Mouse (Mus musculus) thymus, adult 2 months (tissue): ENCODE measurements around the gene Medag. TPM values are rescaled to one million over a fixed set of nuclear protein-coding genes. Genes with fewer than 3 reads are reported as not detected.

Experiments used
- DNase-seq: peaks from one replicate; pipeline ENCODE4 v3.0.0; 2021
- H3K27ac ChIP-seq: fragments of 200-500 bp; 2 replicates; pipeline ENCODE4 v1.5.1; 2012; ENCODE audit warnings: low read length, control low read depth; ENCODE audit not compliant: control insufficient read depth, insufficient read depth
- H3K27me3 ChIP-seq: fragments of 200-500 bp; 2 replicates; pipeline ENCODE4 v1.6.1; 2012; ENCODE audit warnings: mild to moderate bottlenecking, low read length, moderate library complexity, mixed read lengths; ENCODE audit not compliant: control insufficient read depth, insufficient read depth
- H3K36me3 ChIP-seq: fragments of 200-500 bp; 2 replicates; pipeline ENCODE4 v1.6.1; 2012; ENCODE audit warnings: mild to moderate bottlenecking, low read length, moderate library complexity; ENCODE audit not compliant: control insufficient read depth, insufficient read depth
- H3K4me1 ChIP-seq: fragments of 200-500 bp; replicated peaks from 2 replicates; pipeline ENCODE4 v1.6.1; 2012; ENCODE audit warnings: low read length; ENCODE audit not compliant: control insufficient read depth, insufficient read depth
- H3K4me3 ChIP-seq: fragments of 200-500 bp; 2 replicates; pipeline ENCODE4 v1.5.1; 2012; ENCODE audit warnings: mild to moderate bottlenecking, low read length, control low read depth, moderate library complexity; ENCODE audit not compliant: control insufficient read depth, insufficient read depth
- CTCF ChIP-seq: fragments of 200-500 bp; IDR thresholded peaks from 2 replicates; pipeline ENCODE4 v1.5.1; 2012; ENCODE audit warnings: mild to moderate bottlenecking, control low read depth, low read length, moderate library complexity, borderline replicate concordance; ENCODE audit not compliant: control insufficient read depth, poor library complexity, insufficient read depth; ENCODE audit errors: extremely low read depth
- POLR2A ChIP-seq: fragments of 200-500 bp; IDR thresholded peaks from 2 replicates; pipeline ENCODE4 v1.6.1; 2012; ENCODE audit warnings: mild to moderate bottlenecking, low read length, control low read depth, moderate library complexity; ENCODE audit not compliant: control insufficient read depth, poor library complexity, insufficient read depth; ENCODE audit errors: extremely low read depth
- WGBS: fragments of 180-500 bp; shearing (Covaris S2); methylation state at CpG from one replicate; pipeline ENCODE4 v1.1.7; 2018; 5-methylcytosine and 5-hydroxymethylcytosine counted together
- polyA plus RNA-seq: library from polyadenylated mRNA; depleted of rRNA; stranded (reverse); fragments of >200 nt; gene quantifications from 2 replicates; pipeline ENCODE4 v1.2.3, GENCODE M21; 2012

Medag gene
- polyA plus RNA-seq, 1 experiment: 2.8 TPM

DNA sequence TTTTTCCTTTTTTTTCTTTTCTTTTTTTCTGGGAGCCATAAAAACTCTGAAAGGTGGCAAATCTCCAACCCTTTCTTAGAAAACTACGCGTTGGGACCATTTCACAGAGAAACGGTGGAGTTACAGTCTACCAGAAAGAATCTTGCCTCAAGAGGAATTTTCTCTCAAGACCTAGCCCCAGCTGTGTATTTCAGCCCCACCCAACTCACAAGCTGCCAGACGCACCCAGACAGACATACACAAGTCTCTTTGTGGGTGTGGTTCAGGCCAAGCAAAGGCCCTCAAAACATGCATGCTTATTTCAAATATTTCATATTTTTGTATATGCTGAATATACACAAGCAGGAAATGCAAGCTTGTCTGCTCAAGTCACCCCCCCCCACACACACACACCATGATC, 29.6 kb upstream of the Medag start:
- no peak overlapping the region for H3K27ac ChIP-seq
- H3K4me3 ChIP-seq: no peak overlapping the region
- H3K36me3 ChIP-seq: peaks cover 3% of the 10 kb centered on the region; the same call in 1 of the 2 replicates
- WGBS: 82% methylated on average over 4 of the region's 4 CpGs
- no peaks in the 10 kb centered on the region for H3K27me3 ChIP-seq
- TF ChIP-seq POLR2A (no peak), CTCF (no peak)
- no peak for DNase-seq
- H3K4me1 ChIP-seq: peaks cover 15% of the 10 kb centered on the region

DNA sequence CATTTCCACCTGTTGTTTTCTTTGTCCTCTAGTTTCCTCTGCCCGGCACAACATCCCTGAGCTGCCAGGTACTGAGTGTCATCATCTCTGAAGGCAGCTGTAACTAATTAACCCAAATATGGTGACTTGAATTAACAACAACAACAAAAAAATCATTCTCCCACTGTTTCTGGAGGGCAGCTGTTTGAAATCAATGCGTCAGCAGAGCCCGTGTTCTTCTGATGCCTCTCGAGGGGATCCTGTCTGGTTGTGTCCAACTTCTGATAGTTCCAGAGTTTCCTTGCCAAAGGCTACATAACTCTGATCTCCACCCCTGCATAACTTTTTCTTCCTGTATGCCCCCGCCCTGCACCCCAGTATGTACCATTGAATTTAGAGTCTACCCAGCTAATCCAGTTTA, 28.9 kb upstream of the Medag start:
- 95% methylated on average over 5 of the region's 5 CpGs for WGBS
- DNase-seq: no peak

DNA sequence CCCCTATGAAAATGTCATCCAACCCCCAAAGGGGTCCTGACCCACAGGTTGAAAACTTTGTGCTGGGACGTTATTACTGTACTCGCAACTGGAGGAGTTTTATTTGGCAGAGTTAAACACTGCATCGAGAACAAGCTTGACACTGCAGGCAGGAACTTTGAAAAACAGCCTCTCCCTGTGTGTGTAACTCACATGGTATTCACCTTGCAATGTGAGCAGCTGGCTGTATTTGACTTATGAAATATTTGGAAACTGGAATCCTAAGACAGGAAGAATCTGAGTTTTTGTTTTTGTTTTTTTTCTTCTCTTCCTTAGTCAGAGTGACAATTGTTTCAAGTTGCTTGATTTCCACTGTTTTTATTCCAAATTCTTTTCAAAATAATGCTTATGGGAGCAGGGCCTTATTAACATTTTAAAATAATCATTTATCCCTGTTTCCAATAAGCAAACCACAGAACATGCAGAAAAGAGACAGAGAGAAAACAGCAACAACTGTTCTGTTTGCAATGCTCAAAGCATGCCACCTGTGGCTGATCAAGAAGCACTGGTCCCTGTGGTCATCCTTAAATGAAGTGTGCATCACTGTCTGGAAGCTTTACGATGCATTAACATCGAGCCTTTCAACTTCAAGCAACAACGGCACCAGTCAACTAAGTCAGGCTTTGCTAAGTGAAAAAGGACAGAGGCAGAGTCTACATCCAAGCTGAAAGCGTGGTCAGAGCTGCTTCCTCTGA, 26.2 kb upstream of the Medag start:
- Histone ChIP-seq H3K4me3 (no peak overlapping the region), H3K27ac (no peak overlapping the region), H3K27me3 (no peaks in the 10 kb centered on the region), H3K36me3 (peaks cover 3% of the 10 kb centered on the region; the same call in 1 of the 2 replicates), H3K4me1 (peaks cover 3% of the 10 kb centered on the region)
- 92% methylated on average over 7 of the region's 7 CpGs for WGBS
- TF ChIP-seq POLR2A (no peak), CTCF (no peak)
- no peak for DNase-seq

More for the DNA sequence above, 28.9 kb upstream of the Medag start:
- H3K27ac ChIP-seq: no peak overlapping the region
- TF ChIP-seq POLR2A: no peak
- TF ChIP-seq CTCF: no peak
- peaks cover 12% of the 10 kb centered on the region for H3K4me1 ChIP-seq
- H3K27me3 ChIP-seq: no peaks in the 10 kb centered on the region
- no peak overlapping the region for H3K4me3 ChIP-seq
- H3K36me3 ChIP-seq: peaks cover 3% of the 10 kb centered on the region; the same call in 1 of the 2 replicates

DNA sequence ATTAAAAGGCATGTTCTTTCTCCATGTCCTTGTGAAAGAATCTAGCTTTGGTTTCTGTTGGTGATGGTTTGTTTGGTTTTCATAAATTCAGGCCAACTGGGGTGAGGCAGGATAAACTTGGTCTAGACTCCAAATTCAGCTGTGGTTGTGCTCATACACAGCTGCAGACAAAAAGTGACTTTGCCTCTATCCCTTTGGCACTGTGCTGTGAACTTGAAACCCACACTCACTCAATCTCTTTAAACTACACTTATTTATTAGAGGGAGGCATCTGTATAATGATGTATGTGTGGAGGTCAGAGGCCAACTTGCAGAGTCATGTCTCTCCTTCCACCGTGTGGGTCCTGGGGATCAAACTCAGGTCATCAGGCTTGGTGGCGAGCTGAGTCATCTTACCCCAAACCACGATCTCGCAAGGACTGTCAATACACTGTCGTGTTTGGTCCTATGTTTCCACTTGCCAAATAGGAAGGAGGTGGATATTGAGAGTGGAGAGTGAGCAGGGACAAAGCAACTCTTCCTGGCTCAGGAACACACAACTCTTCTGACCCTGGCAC, 25.2 kb upstream of the Medag start:
- TF ChIP-seq POLR2A (no peak), CTCF (no peak)
- Histone ChIP-seq H3K4me3 (no peak overlapping the region), H3K36me3 (peaks cover 3% of the 10 kb centered on the region; the same call in 1 of the 2 replicates), H3K4me1 (peaks cover 5% of the 10 kb centered on the region), H3K27ac (no peak overlapping the region), H3K27me3 (no peaks in the 10 kb centered on the region)
- 37% methylated on average over 5 of the region's 5 CpGs for WGBS
- no peak for DNase-seq

DNA sequence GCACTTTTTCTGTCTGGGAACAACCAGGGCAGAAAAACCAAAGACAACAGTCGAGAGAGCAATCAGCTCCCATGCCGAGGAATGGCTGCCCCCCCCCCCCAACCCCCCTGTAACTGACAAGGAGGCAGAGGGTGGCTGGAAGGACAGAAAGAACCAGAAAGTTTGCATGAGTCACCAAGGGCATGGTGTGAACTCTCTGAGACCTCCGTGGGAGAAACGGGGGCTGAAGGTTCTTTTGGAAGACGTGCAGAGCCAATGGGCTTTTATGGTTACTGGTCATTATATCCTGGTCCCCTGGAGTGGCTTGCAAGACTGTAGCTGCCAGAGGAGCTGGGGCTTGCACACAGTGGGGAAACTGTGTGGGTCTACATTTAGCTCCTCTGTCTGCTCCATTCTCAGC, 22.6 kb upstream of the Medag start:
- Histone ChIP-seq H3K36me3 (peaks cover 13% of the 10 kb centered on the region; the same call in 1 of the 2 replicates), H3K27ac (no peak overlapping the region), H3K27me3 (no peaks in the 10 kb centered on the region), H3K4me1 (peaks cover 9% of the 10 kb centered on the region), H3K4me3 (no peak overlapping the region)
- 90% methylated on average over 5 of the region's 5 CpGs for whole genome bisulfite sequencing
- TF ChIP-seq CTCF (no peak), POLR2A (no peak)
- no peak for DNase-seq

DNA sequence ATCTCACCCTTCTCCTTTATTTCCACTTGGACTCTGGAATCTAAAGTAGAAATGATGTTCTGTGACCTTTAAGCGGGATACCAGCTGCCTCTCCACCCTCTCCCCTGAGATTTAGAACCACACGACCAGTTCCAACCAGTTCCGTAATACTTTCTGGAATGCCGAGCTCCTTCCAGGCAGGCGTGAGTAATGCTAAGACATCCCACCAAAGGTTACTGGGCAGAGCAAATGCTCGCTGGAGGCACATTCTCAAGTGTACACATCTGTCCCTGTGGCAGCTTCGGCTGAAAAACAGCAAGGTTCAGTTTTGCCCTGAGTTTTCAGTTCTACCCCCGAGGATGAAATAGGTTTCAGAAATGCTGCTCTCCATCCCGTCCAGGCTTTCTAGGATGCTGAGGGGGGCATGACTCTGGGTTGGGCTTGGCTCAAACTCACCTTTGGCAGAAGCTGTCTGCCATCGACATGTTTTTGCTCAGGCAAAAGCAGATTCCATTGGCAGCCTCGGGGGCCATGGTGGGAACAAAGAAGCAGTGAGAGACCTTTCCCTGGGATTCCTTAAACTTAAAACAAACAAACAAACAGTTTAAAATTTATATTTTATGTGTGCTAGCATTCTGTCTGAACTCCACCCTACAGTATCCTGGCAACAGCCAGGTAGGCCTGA, 21.9 kb upstream of the Medag start:
- H3K27ac ChIP-seq: no peak overlapping the region
- H3K36me3 ChIP-seq: peaks cover 13% of the 10 kb centered on the region; the same call in 1 of the 2 replicates
- H3K4me3 ChIP-seq: no peak overlapping the region
- no peaks in the 10 kb centered on the region for H3K27me3 ChIP-seq
- no peak for TF ChIP-seq CTCF
- WGBS: 91% methylated on average over 11 of the region's 11 CpGs
- H3K4me1 ChIP-seq: peaks cover 9% of the 10 kb centered on the region
- no peak for DNase-seq
